Mouse (Mus musculus): ENCODE measurements around the gene Rxra.

The Rxra gene

DNA sequence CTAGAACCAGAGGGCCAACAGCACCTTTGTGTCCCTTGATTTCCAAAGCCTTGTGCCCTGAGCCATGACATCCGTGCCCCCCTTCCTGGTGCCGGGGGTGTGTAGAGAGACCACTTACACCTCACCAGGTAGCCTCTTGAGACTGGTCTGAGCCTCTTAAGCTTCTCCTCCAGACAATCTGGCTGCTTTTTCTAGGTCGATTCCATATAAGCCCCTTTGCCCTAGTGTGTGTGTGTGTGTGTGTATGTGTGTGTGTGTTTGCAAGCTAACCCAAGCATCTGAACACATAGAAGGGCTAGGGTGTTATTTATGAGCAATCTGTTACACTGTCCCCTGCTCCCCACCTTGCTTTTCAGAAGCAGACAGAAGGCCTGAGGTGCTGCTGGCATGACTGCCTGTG lies 62.2 kb downstream of the Rxra start:
- DNase-seq (ENCODE audit: low read depth, low spot score) = peak; percentile 73

DNA sequence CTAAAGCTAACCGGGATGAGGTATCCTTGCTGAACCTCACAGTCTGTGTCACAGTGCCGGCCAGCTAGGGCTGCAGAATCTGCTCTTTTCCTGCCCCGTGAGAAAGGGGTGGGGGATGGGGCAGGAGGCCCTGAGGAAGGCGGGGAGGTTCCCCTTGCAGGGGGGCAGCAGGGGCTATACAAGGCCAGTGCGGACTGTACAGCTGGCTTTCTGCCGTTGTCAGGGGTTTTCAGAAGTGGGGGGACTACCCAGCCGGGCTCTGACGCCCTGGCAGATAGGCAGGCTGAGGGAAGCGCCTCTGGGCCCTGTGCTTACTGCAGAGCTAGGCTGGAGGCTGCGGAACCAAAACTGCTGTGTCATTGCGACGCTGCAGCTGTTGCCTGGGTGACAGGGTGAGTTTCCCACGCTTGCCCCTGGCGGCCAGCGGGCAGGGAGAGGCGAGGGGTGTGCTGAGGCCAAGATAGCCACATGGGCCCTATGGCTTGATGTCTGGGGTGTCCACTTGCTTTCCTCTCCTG lies 63.9 kb downstream of the Rxra start:
- DNase-seq (ENCODE audit: low read depth, low spot score) = peak; percentile 67

DNA sequence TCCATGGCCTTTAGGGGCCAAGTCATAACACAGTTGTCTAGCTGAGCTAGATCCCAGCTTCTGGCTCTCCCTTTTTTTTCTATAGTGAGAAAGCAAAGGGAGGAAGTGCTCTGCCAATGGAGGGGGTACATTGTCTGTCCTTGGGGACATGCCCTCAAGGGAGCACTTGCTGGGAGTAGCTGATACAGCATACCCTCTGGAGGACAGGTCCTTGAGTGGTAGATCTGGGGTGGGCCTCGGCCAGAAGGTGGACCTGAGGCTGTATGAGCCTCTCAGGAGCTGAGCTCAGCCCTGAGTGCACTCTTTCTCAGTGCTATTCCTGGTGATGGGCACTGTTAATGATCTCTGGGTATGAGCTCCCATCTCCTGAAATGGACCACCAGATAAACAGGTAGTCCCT lies 66.9 kb downstream of the Rxra start:
- DNase-seq (ENCODE audit: low read depth, low spot score) = no peak

- no peak for DNase-seq (ENCODE audit: low read depth, low spot score)
Measured at GRCm38 (mm10) chr2:27743863-27744611, 67.8 kb downstream of the Rxra start.

GRCm38 (mm10) chr2:27744612-27745351 lies 68.5 kb downstream of the Rxra start:
- no peak for DNase-seq (ENCODE audit: low read depth, low spot score)

DNA sequence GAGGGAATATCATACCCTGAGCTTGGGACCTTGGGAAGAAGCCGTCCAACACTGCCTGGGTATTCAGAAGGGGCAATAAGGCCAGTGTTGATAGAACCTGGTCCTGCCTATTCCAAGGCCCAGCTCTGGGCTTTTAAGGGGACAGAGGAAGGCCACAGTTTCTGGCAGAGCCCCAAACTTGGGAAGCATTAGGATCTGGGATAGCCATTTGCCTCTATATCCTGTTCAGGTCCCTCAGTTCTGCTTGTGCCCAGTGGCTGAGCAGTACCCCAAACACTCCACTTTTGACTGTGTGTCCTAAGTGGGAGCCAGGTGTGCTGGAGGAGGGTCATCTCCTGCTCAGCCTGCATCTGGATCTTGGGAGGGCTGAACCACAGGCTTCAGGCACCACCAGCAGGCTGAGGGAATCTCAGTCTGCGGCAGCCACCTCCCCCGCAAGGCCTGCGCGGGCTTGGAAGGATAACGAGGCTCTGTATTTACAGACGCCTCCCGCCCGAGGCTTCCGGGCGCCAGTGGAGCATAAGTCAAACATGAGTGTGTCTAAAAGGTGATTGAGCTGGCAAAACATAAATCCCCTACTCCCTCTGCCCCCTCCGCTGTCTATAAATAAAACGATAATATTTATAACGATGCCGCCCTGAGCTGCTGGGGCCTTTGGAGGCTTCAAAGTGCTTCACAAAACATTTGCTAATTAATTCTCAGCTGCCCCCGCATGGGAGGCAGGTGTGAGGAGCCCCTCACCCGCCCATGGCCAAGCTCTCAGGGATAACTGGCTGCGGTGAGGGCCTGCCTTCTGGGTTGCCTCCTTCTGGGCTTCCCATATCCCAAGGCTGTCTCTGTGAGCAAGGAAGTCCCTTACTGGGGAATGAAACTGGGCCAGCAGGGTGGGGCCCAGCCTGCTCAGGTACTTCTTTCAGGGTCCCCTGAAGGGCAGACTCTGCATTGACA lies 69.7 kb downstream of the Rxra start:
- DNase-seq (ENCODE audit: low read depth, low spot score) = no peak

- no peak for DNase-seq (ENCODE audit: low read depth, low spot score)
Measured at GRCm38 (mm10) chr2:27746854-27747253, 70.6 kb downstream of the Rxra start.

DNA sequence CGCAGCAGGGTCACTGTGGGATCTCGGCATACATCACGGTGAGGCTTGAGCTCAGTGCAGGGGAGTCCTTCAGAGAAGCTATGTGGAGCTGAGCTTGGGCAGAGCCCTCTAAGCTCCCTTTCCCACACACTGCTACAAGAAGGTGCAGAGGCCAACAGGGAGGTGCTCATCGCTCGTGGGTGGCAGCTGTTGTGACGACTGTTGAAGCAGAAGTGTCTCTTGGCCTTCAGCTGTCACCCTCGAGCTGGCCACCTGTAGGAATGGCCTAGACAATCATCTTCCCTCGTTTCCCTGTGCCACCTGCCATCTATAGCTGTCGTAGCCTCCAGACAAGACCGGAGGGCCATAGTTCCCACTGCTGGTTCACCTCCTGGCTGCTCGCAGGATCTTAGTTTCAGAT lies 72.7 kb downstream of the Rxra start:
- DNase-seq (ENCODE audit: low read depth, low spot score) = no peak

DNA sequence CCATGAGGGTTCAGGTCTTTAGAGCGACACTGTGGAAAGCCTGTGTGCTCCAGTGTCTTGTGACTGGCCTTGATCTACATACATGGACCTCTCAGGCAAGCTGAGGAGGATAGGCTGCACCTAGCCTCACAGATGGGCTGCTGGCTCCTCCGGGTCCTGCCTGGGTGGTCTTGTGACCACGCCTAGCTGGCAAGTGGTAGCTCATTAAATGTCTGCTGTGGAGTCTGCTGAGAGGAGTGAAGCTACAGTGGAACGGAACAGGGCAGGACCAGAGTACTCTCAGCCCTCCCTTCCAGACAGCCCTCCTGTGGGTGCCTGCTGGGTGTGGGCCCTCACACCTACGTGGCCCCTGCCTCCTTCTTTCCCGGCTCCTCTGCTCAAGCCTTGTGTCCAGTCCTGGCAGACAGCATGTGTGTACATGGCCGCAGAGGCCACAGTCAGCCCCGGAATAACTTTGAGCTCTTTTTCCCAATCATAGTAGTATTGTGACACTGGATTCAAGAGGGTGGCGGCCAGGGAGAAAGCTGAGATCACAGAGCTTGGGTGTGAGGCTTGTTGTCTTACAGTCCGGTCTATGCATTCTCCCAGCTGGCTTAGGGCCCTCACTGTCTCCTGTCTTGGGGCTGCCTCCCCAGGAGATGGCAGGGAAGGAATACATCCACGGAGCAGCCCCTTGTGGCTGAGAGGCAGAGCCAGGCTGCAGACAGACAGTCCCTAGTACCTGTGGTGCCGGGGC lies 74.3 kb downstream of the Rxra start:
- no peak for DNase-seq (ENCODE audit: low read depth, low spot score)

DNA sequence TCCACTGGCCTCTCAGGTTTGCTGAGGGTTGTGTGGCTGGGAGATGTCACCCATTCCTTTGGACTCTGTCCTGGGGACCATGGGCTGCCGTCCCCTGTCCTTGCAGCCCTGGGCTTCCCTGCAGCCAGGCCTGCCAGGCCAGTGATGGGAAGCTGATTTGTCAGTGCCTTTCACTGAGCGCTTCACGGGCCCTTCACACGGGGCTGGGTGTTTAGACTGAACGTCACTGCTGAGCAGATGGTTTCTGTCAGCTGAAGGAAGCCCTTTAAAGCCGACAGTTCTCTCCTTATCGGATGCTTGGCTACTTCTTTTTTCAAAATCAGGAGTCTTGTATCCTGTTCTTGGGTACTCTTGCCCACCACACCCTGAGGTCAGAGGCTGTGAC lies 74.9 kb downstream of the Rxra start:
- DNase-seq (ENCODE audit: low read depth, low spot score) = no peak

DNA sequence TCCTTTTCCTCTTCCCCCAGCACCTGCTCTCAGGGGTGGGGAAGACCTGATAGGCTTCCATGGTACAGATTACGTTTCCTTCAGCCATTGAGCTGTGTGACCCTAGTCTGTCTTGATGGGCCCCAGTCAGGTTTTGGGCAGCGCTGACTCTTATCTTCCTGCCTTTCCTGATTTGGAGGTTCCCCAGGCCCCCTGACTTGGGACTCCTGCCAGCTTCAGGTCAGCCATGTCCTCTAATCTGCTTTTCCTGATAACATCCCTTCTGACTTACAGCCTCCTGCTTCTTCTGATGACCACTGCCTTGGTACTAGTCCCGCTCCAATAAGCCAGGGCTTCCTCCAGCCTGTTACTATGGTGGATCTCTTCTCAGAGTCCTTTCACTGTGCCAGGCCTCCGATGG lies 75.6 kb downstream of the Rxra start:
- DNase-seq (ENCODE audit: low read depth, low spot score) = no peak

DNA sequence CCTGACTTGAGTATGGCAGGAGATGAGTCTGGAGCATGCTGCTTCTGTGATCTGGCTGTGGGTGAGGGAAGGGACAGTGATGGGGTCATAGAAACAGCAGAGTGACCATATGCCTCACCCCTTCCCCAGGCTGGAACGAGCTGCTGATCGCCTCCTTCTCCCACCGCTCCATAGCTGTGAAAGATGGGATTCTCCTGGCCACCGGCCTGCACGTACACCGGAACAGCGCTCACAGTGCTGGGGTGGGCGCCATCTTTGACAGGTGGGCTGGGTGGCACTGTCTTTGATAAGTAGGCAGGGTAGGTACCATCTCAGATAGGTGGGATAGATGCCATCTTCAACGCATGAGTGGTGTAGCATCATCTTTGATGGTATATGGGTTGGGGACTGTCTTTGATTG lies 77.9 kb downstream of the Rxra start:
- no peak for DNase-seq (ENCODE audit: low read depth, low spot score)

DNA sequence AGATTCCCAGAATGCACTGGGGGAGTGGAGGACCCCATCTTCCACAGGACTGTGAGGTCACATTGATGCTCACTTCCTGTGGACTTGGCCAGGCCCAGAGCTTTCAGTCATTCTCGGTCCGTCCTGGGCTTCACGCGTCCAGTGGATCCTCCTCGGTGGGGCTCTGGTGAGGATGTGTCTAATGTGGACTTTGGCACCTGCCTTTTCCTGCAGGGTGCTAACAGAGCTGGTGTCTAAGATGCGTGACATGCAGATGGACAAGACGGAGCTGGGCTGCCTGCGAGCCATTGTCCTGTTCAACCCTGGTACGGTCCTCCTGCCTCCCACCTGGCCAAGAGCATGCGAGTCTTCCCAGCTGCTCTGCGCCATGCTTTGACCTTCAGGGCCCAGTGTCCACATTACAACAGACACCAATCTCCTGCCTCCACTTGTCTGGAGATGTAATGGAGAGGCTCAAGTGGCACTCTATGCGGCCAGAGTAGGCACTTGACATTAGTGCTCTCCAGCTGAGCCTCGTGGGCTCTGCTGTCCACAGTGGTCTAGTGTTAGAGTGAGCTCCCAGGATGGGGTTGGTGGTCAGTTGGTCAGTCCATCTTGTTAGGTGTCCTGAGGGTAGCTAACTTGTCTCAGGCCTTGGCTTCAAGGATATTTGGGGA lies 79.9 kb downstream of the Rxra start:
- no peak for DNase-seq (ENCODE audit: low read depth, low spot score)

GRCm38 (mm10) chr2:27758414-27759301 lies 82.4 kb downstream of the Rxra start:
- peak; percentile 43 for DNase-seq (ENCODE audit: low read depth, low spot score)

GRCm38 (mm10) chr2:27759431-27759830 lies 83.2 kb downstream of the Rxra start:
- no peak for DNase-seq (ENCODE audit: low read depth, low spot score)

DNA sequence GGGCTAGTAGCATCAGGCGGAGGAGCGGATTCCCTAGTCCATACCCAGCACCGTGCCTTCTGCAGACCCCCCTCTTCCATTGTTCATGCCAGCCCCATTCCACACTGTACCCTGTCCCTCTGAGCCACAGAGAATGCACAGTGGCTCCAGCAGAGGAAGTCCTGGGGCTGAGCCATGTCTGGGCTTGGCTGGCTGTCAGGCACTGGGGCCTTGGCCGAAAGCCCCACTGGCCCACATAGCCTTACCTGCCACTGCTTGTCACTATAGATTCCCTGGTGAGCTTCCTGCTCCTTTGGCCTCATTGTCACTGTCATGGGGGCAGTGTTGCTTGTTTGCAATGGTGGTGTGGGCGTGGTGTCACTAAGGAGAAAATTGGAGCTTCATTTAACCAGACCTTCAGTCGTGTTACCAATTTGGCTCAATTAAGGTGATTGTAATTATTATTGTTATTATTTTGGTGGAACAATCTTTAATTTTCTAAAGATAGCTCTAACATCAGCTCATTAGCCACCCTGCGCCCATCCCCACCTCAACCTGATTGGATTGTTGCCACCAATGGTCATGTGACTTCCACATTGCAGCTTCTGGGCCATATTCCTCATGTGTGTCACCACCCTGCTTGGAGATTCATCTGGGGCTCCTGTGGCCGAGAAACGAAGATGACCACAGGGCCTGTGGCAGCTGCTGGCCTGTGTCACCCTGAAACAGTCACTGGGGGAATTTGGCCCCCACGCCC lies 85.2 kb downstream of the Rxra start:
- no peak for DNase-seq (ENCODE audit: low read depth, low spot score)

- no peak for DNase-seq (ENCODE audit: low read depth, low spot score)
Measured at GRCm38 (mm10) chr2:27761996-27762340, 85.7 kb downstream of the Rxra start.

DNA sequence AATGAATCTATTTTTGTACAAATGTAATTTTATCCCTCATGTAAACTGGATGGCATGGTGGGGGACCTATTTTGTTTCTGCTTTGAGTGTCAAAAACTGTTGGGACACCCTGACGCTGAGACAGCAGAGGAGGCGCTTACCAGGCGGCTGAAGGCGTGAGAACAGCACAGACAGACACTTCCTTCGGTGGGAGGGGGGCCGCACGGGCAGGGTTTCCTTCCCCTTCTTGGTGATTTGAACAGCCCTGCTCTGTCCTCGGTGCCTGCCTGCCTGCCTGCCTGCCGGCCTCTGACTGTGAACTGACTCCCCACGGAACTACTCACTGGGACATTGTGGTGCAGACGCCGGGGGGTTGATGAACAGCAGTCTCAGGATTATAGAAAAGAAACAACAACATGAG lies 86.3 kb downstream of the Rxra start:
- no peak for DNase-seq (ENCODE audit: low read depth, low spot score)

Measured in retina, postnatal 7 days (tissue).